Mouse (Mus musculus) embryonic facial prominence, embryonic 12.5 days (tissue): ENCODE measurements around the gene Ptn. TPM values are rescaled to one million over a fixed set of nuclear protein-coding genes. Genes with fewer than 3 reads are reported as not detected.
A peak's percentile ranks its signal among the peaks of the same experiment; 100 is the strongest.
"Not testable (repeated sequence)": the region's sequence is repeated elsewhere in the genome, so short reads cannot be mapped to it uniquely, and the experiment has no call there.

Experiments
- ATAC-seq: fragments of 200-750 bp; cut with Nextera tagmentation; 2 replicates; pipeline ENCODE4 v1.8.0; 2017; ENCODE audit not compliant: insufficient number of reproducible peaks, insufficient read depth, low FRiP score, low TSS enrichment
- H3K27ac ChIP-seq: fragments of 300-500 bp; sonication (generic); 2 replicates; pipeline ENCODE4 v1.5.1; 2016; ENCODE audit warnings: mild to moderate bottlenecking
- H3K27me3 ChIP-seq: fragments of 300-500 bp; sonication (generic); 2 replicates; pipeline ENCODE4 v1.6.1; 2016; ENCODE audit warnings: mild to moderate bottlenecking, moderate library complexity
- H3K36me3 ChIP-seq: fragments of 300-500 bp; sonication (generic); 2 replicates; pipeline ENCODE4 v1.6.1; 2016; ENCODE audit warnings: mild to moderate bottlenecking
- H3K4me1 ChIP-seq: fragments of 300-500 bp; sonication (generic); 2 replicates; pipeline ENCODE4 v1.6.1; 2016
- H3K4me2 ChIP-seq: fragments of 300-500 bp; sonication (generic); replicated peaks from 2 replicates; pipeline ENCODE4 v1.6.1; 2016; ENCODE audit warnings: mild to moderate bottlenecking, moderate library complexity
- H3K4me3 ChIP-seq: fragments of 300-500 bp; sonication (generic); 2 replicates; pipeline ENCODE4 v1.5.1; 2016; ENCODE audit warnings: mild to moderate bottlenecking
- H3K9ac ChIP-seq: fragments of 300-500 bp; sonication (generic); 2 replicates; pipeline ENCODE4 v1.6.1; 2016; ENCODE audit warnings: mild to moderate bottlenecking, moderate library complexity
- H3K9me3 ChIP-seq: fragments of 300-500 bp; sonication (generic); 2 replicates; pipeline ENCODE4 v1.6.1; 2016; ENCODE audit warnings: mild to moderate bottlenecking, moderate library complexity
- WGBS: fragments of 180-500 bp; shearing (Covaris S2); methylation state at CpG from one replicate; pipeline ENCODE4 v1.1.7; 2016; 5-methylcytosine and 5-hydroxymethylcytosine counted together
- polyA plus RNA-seq: library from polyadenylated mRNA; unstranded; fragments of >200 nt; fragmentation: Nextera tagmentation; extraction: Ambion mirVana; gene quantifications from 2 replicates; pipeline ENCODE4 v1.2.1, GENCODE M21; 2016

Gene Ptn
- polyA plus RNA-seq, 1 experiment from 2014 or later, result 730 TPM

- ATAC-seq, result no peak
- Histone ChIP-seq H3K4me3 (no peak overlapping the region), H3K36me3 (peaks cover 76% of the 10 kb centered on the region), H3K27ac (no peak overlapping the region), H3K4me1 (no peaks in the 10 kb centered on the region), H3K9me3 (no peaks in the 10 kb centered on the region), H3K27me3 (no peaks in the 10 kb centered on the region), H3K9ac (no peak overlapping the region), H3K4me2 (no peak overlapping the region)
- 92% methylated on average over 5 of the region's 5 CpGs for WGBS
Observed at GRCm38 (mm10) chr6:36739811-36740210, 70.2 kb downstream of the Ptn start.

- ATAC-seq, result no peak
- peaks cover 79% of the 10 kb centered on the region for H3K36me3 ChIP-seq
- no peaks in the 10 kb centered on the region for H3K4me1 ChIP-seq
Observed at GRCm38 (mm10) chr6:36736763-36737162, 73.3 kb downstream of the Ptn start.

GRCm38 (mm10) chr6:36735622-36736021 is 74.4 kb downstream of the Ptn start:
- not testable (repeated sequence) for ATAC-seq, H3K9ac ChIP-seq, H3K4me1 ChIP-seq, H3K27me3 ChIP-seq, H3K4me3 ChIP-seq, H3K27ac ChIP-seq, H3K4me2 ChIP-seq
- H3K36me3 ChIP-seq, result peaks cover 80% of the 10 kb centered on the region
- WGBS, result 58% methylated on average over 4 of the region's 4 CpGs
- H3K9me3 ChIP-seq, result peaks cover 24% of the 10 kb centered on the region

More at GRCm38 (mm10) chr6:36736763-36737162, 73.3 kb downstream of the Ptn start:
- Histone ChIP-seq H3K27ac (no peak overlapping the region), H3K4me3 (no peak overlapping the region), H3K4me2 (no peak overlapping the region), H3K9ac (no peak overlapping the region), H3K27me3 (no peaks in the 10 kb centered on the region), H3K9me3 (peaks cover 14% of the 10 kb centered on the region)
- whole genome bisulfite sequencing, result 75% methylated on average over 2 of the region's 2 CpGs

GRCm38 (mm10) chr6:36729811-36730210 is 80.2 kb downstream of the Ptn start:
- 94% methylated on average over 7 of the region's 7 CpGs for WGBS

GRCm38 (mm10) chr6:36728079-36728478 is 81.9 kb downstream of the Ptn start:
- no peak overlapping the region for H3K4me2 ChIP-seq
- H3K9ac ChIP-seq, result no peak overlapping the region
- WGBS, result 74% methylated on average over 7 of the region's 7 CpGs
- H3K36me3 ChIP-seq, result peaks cover 64% of the 10 kb centered on the region
- ATAC-seq, result no peak
- no peaks in the 10 kb centered on the region for H3K27me3 ChIP-seq
- H3K4me3 ChIP-seq, result no peak overlapping the region
- peaks cover 20% of the 10 kb centered on the region for H3K9me3 ChIP-seq
- H3K27ac ChIP-seq, result no peak overlapping the region
- H3K4me1 ChIP-seq, result no peaks in the 10 kb centered on the region

More at GRCm38 (mm10) chr6:36729811-36730210, 80.2 kb downstream of the Ptn start:
- not testable (repeated sequence) for H3K27me3 ChIP-seq, H3K27ac ChIP-seq, ATAC-seq, H3K4me2 ChIP-seq, H3K9ac ChIP-seq, H3K4me1 ChIP-seq, H3K4me3 ChIP-seq
- Histone ChIP-seq H3K36me3 (peaks cover 73% of the 10 kb centered on the region), H3K9me3 (peaks cover 24% of the 10 kb centered on the region)

GRCm38 (mm10) chr6:36725509-36726160 is 84.4 kb downstream of the Ptn start:
- H3K9me3 ChIP-seq, result no peaks in the 10 kb centered on the region
- H3K27ac ChIP-seq, result no peak overlapping the region
- H3K4me2 ChIP-seq, result no peak overlapping the region
- no peaks in the 10 kb centered on the region for H3K4me1 ChIP-seq
- no peak overlapping the region for H3K4me3 ChIP-seq
- no peaks in the 10 kb centered on the region for H3K27me3 ChIP-seq
- H3K36me3 ChIP-seq, result peaks cover 39% of the 10 kb centered on the region
- 91% methylated on average over 3 of the region's 3 CpGs for WGBS
- no peak overlapping the region for H3K9ac ChIP-seq
- no peak for ATAC-seq

- H3K36me3 ChIP-seq, result peaks cover 33% of the 10 kb centered on the region
- H3K4me1 ChIP-seq, result no peaks in the 10 kb centered on the region
- H3K4me2 ChIP-seq, result no peak overlapping the region
- 70% methylated on average over 5 of the region's 5 CpGs for whole genome bisulfite sequencing
- H3K27ac ChIP-seq, result peak overlapping the region; percentile 24; the same call in 1 of the 2 replicates
- no peak overlapping the region for H3K4me3 ChIP-seq
- ATAC-seq, result no peak
- H3K27me3 ChIP-seq, result no peaks in the 10 kb centered on the region
- no peaks in the 10 kb centered on the region for H3K9me3 ChIP-seq
- H3K9ac ChIP-seq, result no peak overlapping the region
Observed at GRCm38 (mm10) chr6:36722769-36723549, 87.1 kb downstream of the Ptn start.

GRCm38 (mm10) chr6:36713329-36713728 is 96.7 kb downstream of the Ptn start:
- Histone ChIP-seq H3K9me3 (0 out of 2 replicates have a peak, but pooled peaks cover 2% of the 10 kb centered on the region), H3K36me3 (peaks cover 35% of the 10 kb centered on the region), H3K27ac (no peak overlapping the region), H3K27me3 (no peaks in the 10 kb centered on the region), H3K4me3 (no peak overlapping the region), H3K9ac (no peak overlapping the region), H3K4me2 (no peak overlapping the region), H3K4me1 (no peaks in the 10 kb centered on the region)
- WGBS, result 94% methylated on average over 4 of the region's 4 CpGs
- no peak for ATAC-seq

GRCm38 (mm10) chr6:36695481-36695880 is 114.5 kb downstream of the Ptn start:
- H3K9ac ChIP-seq, result no peak overlapping the region
- WGBS, result 21% methylated on average over 3 of the region's 3 CpGs
- H3K4me1 ChIP-seq, result no peaks in the 10 kb centered on the region
- H3K27ac ChIP-seq, result no peak overlapping the region
- H3K4me3 ChIP-seq, result no peak overlapping the region
- no peak for ATAC-seq
- no peaks in the 10 kb centered on the region for H3K36me3 ChIP-seq
- H3K4me2 ChIP-seq, result no peak overlapping the region
- H3K27me3 ChIP-seq, result no peaks in the 10 kb centered on the region
- no peaks in the 10 kb centered on the region for H3K9me3 ChIP-seq

GRCm38 (mm10) chr6:36691497-36691896 is 118.5 kb downstream of the Ptn start:
- no peak overlapping the region for H3K4me2 ChIP-seq
- no peak overlapping the region for H3K9ac ChIP-seq
- H3K27ac ChIP-seq, result no peak overlapping the region
- 13% methylated on average over 1 of the region's 1 CpGs for WGBS
- ATAC-seq, result 0 out of 2 replicates have a peak, but pooled peaks have one; percentile 41
- no peaks in the 10 kb centered on the region for H3K9me3 ChIP-seq
- H3K4me1 ChIP-seq, result no peaks in the 10 kb centered on the region
- no peaks in the 10 kb centered on the region for H3K27me3 ChIP-seq
- H3K36me3 ChIP-seq, result no peaks in the 10 kb centered on the region
- H3K4me3 ChIP-seq, result no peak overlapping the region

- H3K4me2 ChIP-seq, result no peak overlapping the region
- no peaks in the 10 kb centered on the region for H3K27me3 ChIP-seq
- H3K36me3 ChIP-seq, result no peaks in the 10 kb centered on the region
- H3K27ac ChIP-seq, result no peak overlapping the region
- WGBS, result 90% methylated on average over 4 of the region's 4 CpGs
- H3K4me3 ChIP-seq, result no peak overlapping the region
- no peaks in the 10 kb centered on the region for H3K4me1 ChIP-seq
- no peaks in the 10 kb centered on the region for H3K9me3 ChIP-seq
- ATAC-seq, result no peak
- no peak overlapping the region for H3K9ac ChIP-seq
Observed at GRCm38 (mm10) chr6:36690941-36691340, 119.1 kb downstream of the Ptn start.
